Mouse (Mus musculus) neural tube, embryonic 13.5 days (tissue): ENCODE data around the gene Lyrm7. TPM values are rescaled to one million over a fixed set of nuclear protein-coding genes. Genes with fewer than 3 reads are reported as not detected.
"Not testable (repeated sequence)": the region's sequence is repeated elsewhere in the genome, so short reads cannot be mapped to it uniquely, and the experiment has no call there.

Source experiments
- ATAC-seq: fragments of 200-750 bp; cut with Nextera tagmentation; 2 replicates; pipeline ENCODE4 v1.8.0; 2017; ENCODE audit warnings: low read depth, mild to moderate bottlenecking, moderate TSS enrichment, moderate library complexity
- H3K27ac ChIP-seq: fragments of 300-500 bp; sonication (generic); replicated peaks from 2 replicates; pipeline ENCODE4 v1.5.1; 2015; ENCODE audit warnings: moderate library complexity, mild to moderate bottlenecking, inconsistent platforms
- H3K27me3 ChIP-seq: fragments of 300-500 bp; sonication (generic); 2 replicates; pipeline ENCODE4 v1.6.1; 2015; ENCODE audit warnings: mild to moderate bottlenecking, inconsistent platforms
- H3K36me3 ChIP-seq: fragments of 300-500 bp; sonication (generic); 2 replicates; pipeline ENCODE4 v1.6.1; 2015; ENCODE audit warnings: mild to moderate bottlenecking, inconsistent platforms
- H3K4me1 ChIP-seq: fragments of 300-500 bp; sonication (generic); replicated peaks from 2 replicates; pipeline ENCODE4 v1.6.1; 2015; ENCODE audit warnings: inconsistent platforms
- H3K4me2 ChIP-seq: fragments of 300-500 bp; sonication (generic); 2 replicates; pipeline ENCODE4 v1.6.1; 2015; ENCODE audit warnings: inconsistent platforms, mild to moderate bottlenecking, moderate library complexity
- H3K4me3 ChIP-seq: fragments of 300-500 bp; sonication (generic); 2 replicates; pipeline ENCODE4 v1.5.1; 2015; ENCODE audit warnings: mild to moderate bottlenecking, inconsistent platforms
- H3K9ac ChIP-seq: fragments of 300-500 bp; sonication (generic); 2 replicates; pipeline ENCODE4 v1.6.1; 2015; ENCODE audit warnings: moderate library complexity, mild to moderate bottlenecking, inconsistent platforms
- H3K9me3 ChIP-seq: fragments of 300-500 bp; sonication (generic); 2 replicates; pipeline ENCODE4 v1.6.1; 2016; ENCODE audit warnings: inconsistent platforms
- WGBS: fragments of 180-500 bp; shearing (Covaris S2); methylation state at CpG from one replicate; pipeline ENCODE4 v1.1.7; 2015; 5-methylcytosine and 5-hydroxymethylcytosine counted together
- polyA plus RNA-seq: library from polyadenylated mRNA; unstranded; fragments of >200 nt; fragmentation: Nextera tagmentation; extraction: Ambion mirVana; gene quantifications from 2 replicates; pipeline ENCODE4 v1.2.1, GENCODE M21; 2015

Lyrm7 gene
- polyA plus RNA-seq, 1 experiment from 2014 or later = 10.9 TPM

GRCm38 (mm10) chr11:54897470-54897869 is 36.8 kb upstream of the Lyrm7 start:
- no peaks in the 10 kb centered on the region for H3K36me3 ChIP-seq
- H3K9me3 ChIP-seq = no peaks in the 10 kb centered on the region
- H3K9ac ChIP-seq = no peak overlapping the region
- no peak for ATAC-seq
- 0 out of 2 replicates have a peak, but pooled peaks cover 3% of the 10 kb centered on the region for H3K27me3 ChIP-seq
- H3K27ac ChIP-seq = no peak overlapping the region
- no peak overlapping the region for H3K4me3 ChIP-seq
- 0 out of 2 replicates have a peak, but pooled peaks cover 3% of the 10 kb centered on the region for H3K4me1 ChIP-seq
- WGBS = 26% methylated on average over 5 of the region's 5 CpGs
- H3K4me2 ChIP-seq = no peak overlapping the region

DNA sequence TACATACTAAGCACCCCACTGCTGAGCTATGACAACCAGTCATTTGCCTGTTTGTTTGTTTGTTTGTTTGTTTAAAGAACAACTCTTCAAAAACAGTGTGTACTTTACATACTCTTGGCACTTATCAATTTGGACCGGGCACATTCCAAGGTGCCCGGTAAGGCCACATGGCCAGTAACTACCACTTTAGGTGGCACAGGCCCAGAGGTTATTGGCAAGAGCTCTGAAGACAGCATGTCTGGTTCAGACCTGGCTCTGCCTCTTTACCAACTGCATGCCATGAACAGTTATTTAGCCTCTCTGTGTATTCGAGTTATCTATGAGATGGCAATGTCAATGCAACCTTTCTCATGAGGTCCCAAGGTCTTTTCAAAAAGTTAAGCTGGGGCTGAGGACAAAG is 35.9 kb upstream of the Lyrm7 start:
- H3K9ac ChIP-seq, H3K4me1 ChIP-seq, H3K9me3 ChIP-seq, H3K36me3 ChIP-seq, H3K4me3 ChIP-seq, H3K27me3 ChIP-seq, H3K27ac ChIP-seq, ATAC-seq, H3K4me2 ChIP-seq: not testable (repeated sequence)
- 93% methylated on average over 3 of the region's 3 CpGs for WGBS

- no peak overlapping the region for H3K4me2 ChIP-seq
- no peaks in the 10 kb centered on the region for H3K9me3 ChIP-seq
- H3K9ac ChIP-seq = no peak overlapping the region
- 38% methylated on average over 9 of the region's 9 CpGs for WGBS
- no peak for ATAC-seq
- 0 out of 2 replicates have a peak, but pooled peaks cover 3% of the 10 kb centered on the region for H3K27me3 ChIP-seq
- H3K4me1 ChIP-seq = no peaks in the 10 kb centered on the region
- no peaks in the 10 kb centered on the region for H3K36me3 ChIP-seq
- no peak overlapping the region for H3K27ac ChIP-seq
- H3K4me3 ChIP-seq = no peak overlapping the region
Observed at GRCm38 (mm10) chr11:54894589-54894988, 33.9 kb upstream of the Lyrm7 start.

DNA sequence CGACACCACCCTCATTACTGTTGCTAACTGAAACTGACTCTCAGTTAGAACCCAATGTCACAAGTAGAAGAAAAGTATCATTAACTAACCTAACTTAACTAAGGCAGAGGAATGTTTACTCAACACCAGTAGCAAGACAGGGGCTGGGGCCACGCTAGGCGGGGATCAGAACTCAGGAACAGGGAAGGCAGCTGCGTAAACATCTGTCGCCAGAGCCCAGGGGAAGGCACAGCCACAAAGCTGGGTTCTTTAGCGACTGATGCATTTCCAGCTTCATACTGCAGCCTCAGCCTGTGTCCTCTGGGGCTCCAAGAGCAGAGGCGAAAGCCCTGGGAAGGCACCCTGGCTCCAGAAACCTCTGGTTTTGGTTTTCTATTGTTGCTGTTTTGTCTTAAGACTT is 31.4 kb upstream of the Lyrm7 start:
- Histone ChIP-seq H3K27me3 (0 out of 2 replicates have a peak, but pooled peaks cover 3% of the 10 kb centered on the region), H3K4me3 (no peak overlapping the region), H3K36me3 (no peaks in the 10 kb centered on the region), H3K27ac (no peak overlapping the region), H3K9me3 (no peaks in the 10 kb centered on the region), H3K4me1 (no peaks in the 10 kb centered on the region), H3K9ac (0 out of 2 replicates have a peak overlapping the region, but pooled peaks have one; percentile 17), H3K4me2 (no peak overlapping the region)
- no peak for ATAC-seq
- WGBS = 54% methylated on average over 7 of the region's 7 CpGs

GRCm38 (mm10) chr11:54891341-54891740 is 30.6 kb upstream of the Lyrm7 start:
- Histone ChIP-seq H3K9ac (no peak overlapping the region), H3K27ac (no peak overlapping the region), H3K4me2 (no peak overlapping the region), H3K9me3 (no peaks in the 10 kb centered on the region), H3K27me3 (0 out of 2 replicates have a peak, but pooled peaks cover 3% of the 10 kb centered on the region), H3K36me3 (no peaks in the 10 kb centered on the region), H3K4me3 (no peak overlapping the region), H3K4me1 (no peaks in the 10 kb centered on the region)
- ATAC-seq = no peak
- 78% methylated on average over 5 of the region's 5 CpGs for WGBS

- no peak overlapping the region for H3K9ac ChIP-seq
- no peak overlapping the region for H3K4me3 ChIP-seq
- ATAC-seq = no peak
- H3K9me3 ChIP-seq = no peaks in the 10 kb centered on the region
- no peaks in the 10 kb centered on the region for H3K36me3 ChIP-seq
- H3K27ac ChIP-seq = no peak overlapping the region
- WGBS = 90% methylated on average over 6 of the region's 6 CpGs
- H3K27me3 ChIP-seq = no peaks in the 10 kb centered on the region
- no peak overlapping the region for H3K4me2 ChIP-seq
- H3K4me1 ChIP-seq = no peaks in the 10 kb centered on the region
Observed at GRCm38 (mm10) chr11:54887927-54888326, 27.2 kb upstream of the Lyrm7 start.

- H3K9ac ChIP-seq = no peak overlapping the region
- H3K4me2 ChIP-seq = no peak overlapping the region
- no peak overlapping the region for H3K4me3 ChIP-seq
- H3K9me3 ChIP-seq = no peaks in the 10 kb centered on the region
- ATAC-seq = no peak
- no peaks in the 10 kb centered on the region for H3K4me1 ChIP-seq
- no peaks in the 10 kb centered on the region for H3K36me3 ChIP-seq
- no peaks in the 10 kb centered on the region for H3K27me3 ChIP-seq
- H3K27ac ChIP-seq = no peak overlapping the region
- WGBS = 85% methylated on average over 2 of the region's 2 CpGs
Observed at GRCm38 (mm10) chr11:54885406-54885805, 24.7 kb upstream of the Lyrm7 start.

DNA sequence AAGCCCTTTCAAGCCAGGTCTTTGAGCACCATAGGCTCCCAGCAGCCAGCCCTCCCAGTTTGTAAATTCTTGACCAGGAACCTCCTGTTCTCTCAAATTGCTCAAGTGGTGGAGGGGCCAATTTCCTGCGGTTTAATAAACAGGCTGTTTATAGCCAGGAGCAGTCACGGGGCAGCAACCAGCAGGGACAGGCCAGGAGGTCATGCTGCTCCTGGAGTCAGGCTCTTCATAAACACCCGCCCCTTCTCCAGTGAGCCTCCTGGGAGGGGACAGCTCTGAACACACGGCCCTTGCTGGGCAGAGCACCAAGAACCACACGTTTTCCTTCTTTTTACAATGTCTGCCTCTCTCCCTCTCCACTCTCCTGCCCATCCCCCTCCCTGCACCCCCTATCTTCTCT is 24.2 kb upstream of the Lyrm7 start:
- Histone ChIP-seq H3K36me3 (no peaks in the 10 kb centered on the region), H3K9me3 (no peaks in the 10 kb centered on the region), H3K4me3 (no peak overlapping the region), H3K4me2 (no peak overlapping the region), H3K27ac (no peak overlapping the region), H3K9ac (no peak overlapping the region), H3K4me1 (no peaks in the 10 kb centered on the region), H3K27me3 (no peaks in the 10 kb centered on the region)
- no peak for ATAC-seq
- 15% methylated on average over 5 of the region's 5 CpGs for WGBS

GRCm38 (mm10) chr11:54884197-54884828 is 23.6 kb upstream of the Lyrm7 start:
- ATAC-seq = no peak
- no peaks in the 10 kb centered on the region for H3K9me3 ChIP-seq
- H3K27ac ChIP-seq = no peak overlapping the region
- WGBS = 79% methylated on average over 5 of the region's 5 CpGs
- H3K4me3 ChIP-seq = no peak overlapping the region
- no peaks in the 10 kb centered on the region for H3K27me3 ChIP-seq
- no peaks in the 10 kb centered on the region for H3K36me3 ChIP-seq
- H3K4me1 ChIP-seq = no peaks in the 10 kb centered on the region
- no peak overlapping the region for H3K4me2 ChIP-seq
- H3K9ac ChIP-seq = no peak overlapping the region

DNA sequence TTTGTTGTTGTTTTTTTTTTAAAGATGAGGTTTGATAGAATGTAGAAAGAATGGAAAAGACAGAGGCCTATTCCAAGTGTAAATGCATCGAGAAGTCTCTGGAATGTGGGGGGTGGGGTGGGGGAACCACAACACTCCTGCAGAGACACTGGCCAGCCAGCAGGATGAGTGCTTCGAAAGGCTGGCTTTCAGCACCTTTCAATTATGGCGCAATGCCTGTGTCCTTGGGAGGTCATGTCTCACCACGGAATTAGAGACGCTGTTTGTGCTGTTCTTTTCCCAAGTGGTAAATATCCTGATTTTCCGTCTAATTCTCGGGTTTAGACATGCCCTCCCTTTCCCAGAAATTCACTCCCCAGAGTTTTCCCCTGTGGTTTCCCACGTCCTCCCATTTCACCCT is 22.0 kb upstream of the Lyrm7 start:
- no peak for ATAC-seq
- Histone ChIP-seq H3K27ac (no peak overlapping the region), H3K9ac (no peak overlapping the region), H3K4me3 (no peak overlapping the region), H3K36me3 (no peaks in the 10 kb centered on the region), H3K4me1 (no peaks in the 10 kb centered on the region), H3K9me3 (no peaks in the 10 kb centered on the region), H3K27me3 (no peaks in the 10 kb centered on the region), H3K4me2 (no peak overlapping the region)
- WGBS = 54% methylated on average over 8 of the region's 8 CpGs

- ATAC-seq = no peak
- Histone ChIP-seq H3K9me3 (no peaks in the 10 kb centered on the region), H3K4me1 (no peaks in the 10 kb centered on the region), H3K27me3 (no peaks in the 10 kb centered on the region), H3K36me3 (no peaks in the 10 kb centered on the region), H3K4me2 (no peak overlapping the region), H3K4me3 (no peak overlapping the region), H3K27ac (no peak overlapping the region), H3K9ac (no peak overlapping the region)
- WGBS = 5% methylated on average over 2 of the region's 2 CpGs
Observed at GRCm38 (mm10) chr11:54881051-54881474, 20.3 kb upstream of the Lyrm7 start.

DNA sequence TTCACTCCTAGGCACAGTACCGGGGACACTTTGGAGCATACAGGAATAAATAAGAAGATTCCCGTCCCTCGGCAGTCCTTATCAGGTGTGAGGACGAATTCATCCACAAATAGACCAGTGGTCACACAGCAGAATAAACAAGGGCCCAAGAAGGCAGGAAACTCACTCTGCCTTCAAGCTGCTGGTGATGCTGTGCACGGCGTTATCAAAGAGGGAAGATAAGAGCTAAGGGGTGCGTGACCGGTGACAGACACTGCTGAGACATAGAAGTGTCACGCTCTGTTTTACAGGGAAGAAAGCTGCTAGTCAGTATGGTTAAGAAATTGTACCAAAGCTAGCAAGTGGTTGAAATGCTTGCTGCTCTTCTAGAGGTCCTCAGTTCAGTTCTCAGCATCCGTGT is 19.2 kb upstream of the Lyrm7 start:
- no peaks in the 10 kb centered on the region for H3K27me3 ChIP-seq
- 85% methylated on average over 10 of the region's 10 CpGs for WGBS
- no peaks in the 10 kb centered on the region for H3K4me1 ChIP-seq

GRCm38 (mm10) chr11:54879434-54879833 is 18.7 kb upstream of the Lyrm7 start:
- no peak overlapping the region for H3K9ac ChIP-seq
- ATAC-seq = no peak
- no peaks in the 10 kb centered on the region for H3K4me1 ChIP-seq
- no peak overlapping the region for H3K27ac ChIP-seq
- 42% methylated on average over 4 of the region's 4 CpGs for WGBS
- no peaks in the 10 kb centered on the region for H3K9me3 ChIP-seq
- H3K27me3 ChIP-seq = no peaks in the 10 kb centered on the region
- no peak overlapping the region for H3K4me2 ChIP-seq
- no peak overlapping the region for H3K4me3 ChIP-seq
- H3K36me3 ChIP-seq = peaks cover under 1% of the 10 kb centered on the region

More for the DNA sequence above, 19.2 kb upstream of the Lyrm7 start:
- H3K4me2 ChIP-seq = no peak overlapping the region
- H3K4me3 ChIP-seq = no peak overlapping the region
- H3K9me3 ChIP-seq = no peaks in the 10 kb centered on the region
- no peaks in the 10 kb centered on the region for H3K36me3 ChIP-seq
- H3K9ac ChIP-seq = no peak overlapping the region
- H3K27ac ChIP-seq = no peak overlapping the region
- no peak for ATAC-seq
